Mouse (Mus musculus): ENCODE data around the gene Adck1. TPM values are rescaled to one million over a fixed set of nuclear protein-coding genes. Genes with fewer than 3 reads are reported as not detected.

Gene Adck1
- polyA plus RNA-seq, 1 experiment = 10.7 TPM

DNA sequence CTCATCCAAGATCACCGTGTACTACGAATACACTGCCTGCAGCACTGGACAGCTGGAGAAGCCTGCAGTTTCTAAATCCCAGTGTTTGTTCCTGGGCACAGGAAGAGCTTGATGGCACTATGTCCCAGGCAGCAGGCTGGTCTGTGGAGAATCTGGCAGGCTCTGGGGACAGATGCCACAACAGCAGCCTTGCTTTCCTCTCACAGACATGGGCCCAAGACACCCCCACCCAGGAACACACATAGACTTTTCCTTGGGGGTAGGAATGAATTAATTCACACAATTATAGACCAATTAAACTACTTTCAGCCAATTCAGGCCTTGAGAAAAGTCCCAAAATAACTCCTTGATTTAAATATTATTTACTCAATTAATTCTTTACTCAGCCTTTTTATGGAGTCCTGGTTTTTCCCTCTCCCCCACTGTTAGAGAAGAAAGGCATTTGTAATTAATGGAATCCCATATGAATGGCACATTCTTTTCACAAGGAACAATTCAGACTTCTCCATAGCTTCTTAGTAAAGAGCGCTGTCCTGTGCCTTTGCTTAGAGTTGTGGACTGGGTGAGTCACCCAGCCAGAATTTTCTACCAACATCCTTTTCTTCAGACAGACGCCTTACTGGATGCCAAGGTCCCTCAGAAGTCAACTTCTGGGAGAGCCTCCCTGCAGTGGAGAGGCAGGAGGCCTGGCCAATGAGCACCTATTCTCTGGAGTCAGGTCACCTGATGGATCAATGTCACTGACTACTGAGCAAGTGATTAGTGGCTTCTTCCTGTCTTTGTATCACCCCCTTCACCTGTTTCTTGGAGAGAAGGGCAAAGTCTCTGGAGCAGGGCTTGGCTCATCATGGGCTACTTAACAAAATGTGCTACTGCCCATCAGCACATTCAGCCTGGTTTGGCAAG, 90.6 kb downstream of the Adck1 start:
- H3K4me3 ChIP-seq (ENCODE audit: insufficient read depth, low read length) = no peak overlapping the region
- H3K27ac ChIP-seq (ENCODE audit: insufficient read depth, low read length) = no peak overlapping the region; the same call in 1 of the 2 replicates
- H3K4me1 ChIP-seq (ENCODE audit: control insufficient read depth, insufficient read depth, low read length) = no peaks in the 10 kb centered on the region; the same call in 1 of the 2 replicates
- TF ChIP-seq CTCF (IDR thresholded peaks at IDR 0.05; ENCODE audit: borderline replicate concordance, insufficient read depth, low read length) = no peak
- no peak for TF ChIP-seq POLR2A (IDR thresholded peaks at IDR 0.05; ENCODE audit: low read depth, low read length)

DNA sequence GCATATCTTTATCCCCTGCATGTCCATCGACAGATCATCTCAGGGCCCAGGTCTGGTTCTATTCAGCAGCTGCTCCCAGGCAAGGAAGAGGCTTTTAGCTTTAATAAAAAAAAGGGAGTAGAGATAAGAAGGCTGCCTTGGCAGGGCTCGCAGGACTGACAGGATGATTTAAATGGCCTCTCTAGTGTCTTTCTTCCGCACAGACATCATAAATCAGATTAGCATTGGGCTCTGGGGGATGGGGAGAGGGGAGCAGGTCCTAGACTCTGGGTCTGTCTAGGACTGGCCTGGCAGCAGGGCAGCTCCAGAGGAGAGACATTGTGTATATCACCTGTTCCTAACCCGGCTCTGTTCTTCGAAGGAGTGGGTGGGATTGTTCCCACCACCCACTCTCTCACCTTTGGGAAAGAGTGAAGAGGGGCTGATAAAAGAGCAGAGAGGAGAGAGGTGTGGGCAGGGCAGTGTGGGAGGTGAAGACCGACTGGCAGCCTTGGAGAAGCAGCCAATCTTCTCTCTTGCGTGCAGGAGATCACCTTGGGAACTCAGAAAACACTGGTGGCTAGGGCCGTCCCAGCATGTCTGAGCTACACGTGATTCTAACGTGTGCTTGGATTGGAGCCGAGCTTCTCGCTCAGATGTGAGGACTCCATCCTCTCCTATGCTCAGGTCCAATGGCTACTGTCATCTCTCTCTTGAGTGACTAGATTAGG, 94.5 kb downstream of the Adck1 start:
- TF ChIP-seq CTCF (IDR thresholded peaks at IDR 0.05; ENCODE audit: borderline replicate concordance, insufficient read depth, low read length) = no peak
- no peak for TF ChIP-seq POLR2A (IDR thresholded peaks at IDR 0.05; ENCODE audit: low read depth, low read length)
- Histone ChIP-seq H3K27ac (ENCODE audit: insufficient read depth, low read length) (no peak overlapping the region), H3K4me1 (ENCODE audit: control insufficient read depth, insufficient read depth, low read length) (no peaks in the 10 kb centered on the region; the same call in 1 of the 2 replicates), H3K4me3 (ENCODE audit: insufficient read depth, low read length) (no peak overlapping the region)

DNA sequence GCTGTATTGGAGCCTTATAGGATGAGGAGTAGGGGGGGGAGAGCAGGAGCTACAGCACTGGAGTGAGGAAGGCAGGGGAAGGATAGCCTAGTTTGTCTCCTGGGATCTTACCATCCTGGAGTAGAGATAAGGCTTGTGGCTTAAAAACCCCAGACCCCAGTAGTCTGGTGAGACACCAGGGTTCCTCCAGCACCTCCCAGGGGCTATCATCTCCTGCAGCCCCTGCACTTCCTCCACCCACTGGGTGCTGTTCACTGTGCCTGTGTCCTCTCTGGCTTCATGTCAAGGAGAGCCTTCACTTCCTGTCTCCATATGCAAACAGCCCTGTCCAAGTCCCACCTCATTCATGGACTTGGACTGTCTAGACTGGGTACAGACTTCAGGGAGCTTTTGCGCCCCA, 96.7 kb downstream of the Adck1 start:
- H3K27ac ChIP-seq (ENCODE audit: insufficient read depth, low read length) = no peak overlapping the region
- TF ChIP-seq POLR2A (IDR thresholded peaks at IDR 0.05; ENCODE audit: low read depth, low read length) = no peak
- no peak for TF ChIP-seq CTCF (IDR thresholded peaks at IDR 0.05; ENCODE audit: borderline replicate concordance, insufficient read depth, low read length)
- no peak overlapping the region for H3K4me3 ChIP-seq (ENCODE audit: insufficient read depth, low read length)
- no peaks in the 10 kb centered on the region for H3K4me1 ChIP-seq (ENCODE audit: control insufficient read depth, insufficient read depth, low read length)

- H3K4me3 ChIP-seq (ENCODE audit: insufficient read depth, low read length) = no peak overlapping the region
- H3K27ac ChIP-seq (ENCODE audit: insufficient read depth, low read length) = no peak overlapping the region
- H3K4me1 ChIP-seq (ENCODE audit: control insufficient read depth, insufficient read depth, low read length) = no peaks in the 10 kb centered on the region
- TF ChIP-seq CTCF (IDR thresholded peaks at IDR 0.05; ENCODE audit: borderline replicate concordance, insufficient read depth, low read length) = no peak
- no peak for TF ChIP-seq POLR2A (IDR thresholded peaks at IDR 0.05; ENCODE audit: low read depth, low read length)
Measured at GRCm38 (mm10) chr12:88458936-88459335, 98.6 kb downstream of the Adck1 start.

- no peak for TF ChIP-seq CTCF (IDR thresholded peaks at IDR 0.05; ENCODE audit: borderline replicate concordance, insufficient read depth, low read length)
- Histone ChIP-seq H3K4me3 (ENCODE audit: insufficient read depth, low read length) (no peak overlapping the region), H3K4me1 (ENCODE audit: control insufficient read depth, insufficient read depth, low read length) (no peaks in the 10 kb centered on the region), H3K27ac (ENCODE audit: insufficient read depth, low read length) (no peak overlapping the region)
Measured at GRCm38 (mm10) chr12:88459461-88459860, 99.1 kb downstream of the Adck1 start.

- Histone ChIP-seq H3K4me3 (ENCODE audit: insufficient read depth, low read length) (no peak overlapping the region), H3K4me1 (ENCODE audit: control insufficient read depth, insufficient read depth, low read length) (no peaks in the 10 kb centered on the region), H3K27ac (ENCODE audit: insufficient read depth, low read length) (no peak overlapping the region)
- no peak for TF ChIP-seq CTCF (IDR thresholded peaks at IDR 0.05; ENCODE audit: borderline replicate concordance, insufficient read depth, low read length)
Measured at GRCm38 (mm10) chr12:88461026-88461425, 100.7 kb downstream of the Adck1 start.

- TF ChIP-seq CTCF (IDR thresholded peaks at IDR 0.05; ENCODE audit: borderline replicate concordance, insufficient read depth, low read length) (no peak), POLR2A (IDR thresholded peaks at IDR 0.05; ENCODE audit: low read depth, low read length) (no peak)
- Histone ChIP-seq H3K27ac (ENCODE audit: insufficient read depth, low read length) (no peak overlapping the region), H3K4me1 (ENCODE audit: control insufficient read depth, insufficient read depth, low read length) (peaks cover 6% of the 10 kb centered on the region), H3K4me3 (ENCODE audit: insufficient read depth, low read length) (no peak overlapping the region)
Measured at GRCm38 (mm10) chr12:88463588-88464290, 103.4 kb downstream of the Adck1 start.

DNA sequence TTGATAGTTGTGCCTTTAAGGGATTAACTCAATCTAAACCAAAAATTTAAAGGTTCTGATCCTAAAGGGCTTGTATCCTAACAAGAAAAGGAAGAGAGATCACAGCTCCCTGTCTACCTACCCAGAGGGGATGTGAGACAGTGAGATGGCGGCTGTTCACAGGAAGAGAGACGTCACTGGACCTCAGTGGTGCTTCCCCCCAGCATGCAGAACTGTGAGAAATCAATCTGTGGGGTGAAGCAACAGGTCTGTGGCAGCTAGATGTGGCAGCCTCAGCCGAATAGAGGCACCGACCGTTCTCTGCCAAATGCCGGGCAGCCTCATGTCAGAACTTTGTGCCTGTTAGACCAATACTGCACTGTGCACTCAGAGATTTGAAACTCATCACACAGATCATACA, 106.4 kb downstream of the Adck1 start:
- Histone ChIP-seq H3K4me3 (ENCODE audit: insufficient read depth, low read length) (no peak overlapping the region), H3K27ac (ENCODE audit: insufficient read depth, low read length) (peak overlapping the region; percentile 40), H3K4me1 (ENCODE audit: control insufficient read depth, insufficient read depth, low read length) (peaks cover 6% of the 10 kb centered on the region)
- TF ChIP-seq POLR2A (IDR thresholded peaks at IDR 0.05; ENCODE audit: low read depth, low read length) (no peak), CTCF (IDR thresholded peaks at IDR 0.05; ENCODE audit: borderline replicate concordance, insufficient read depth, low read length) (no peak)

- TF ChIP-seq CTCF (IDR thresholded peaks at IDR 0.05; ENCODE audit: borderline replicate concordance, insufficient read depth, low read length) = no peak
- TF ChIP-seq POLR2A (IDR thresholded peaks at IDR 0.05; ENCODE audit: low read depth, low read length) = no peak
- Histone ChIP-seq H3K4me3 (ENCODE audit: insufficient read depth, low read length) (no peak overlapping the region), H3K27ac (ENCODE audit: insufficient read depth, low read length) (peak overlapping the region; percentile 40), H3K4me1 (ENCODE audit: control insufficient read depth, insufficient read depth, low read length) (peaks cover 6% of the 10 kb centered on the region)
Measured at GRCm38 (mm10) chr12:88467257-88467656, 106.9 kb downstream of the Adck1 start.

Data from embryonic fibroblast, embryonic 13.5 days (primary cell).